Comparison of ENCODE assay signal across 8 mouse cellular contexts in genomic region chr1:62984566-62984965, GRCm38 (mm10).
DNase-seq lines count a peak whose midpoint lies in the region; ATAC-seq and TF ChIP-seq lines count a peak whose summit lies in the region.

No protein-coding gene starts in this region.

- H3K4me1 ChIP-seq in embryonic facial prominence, embryonic 14.5 days (ENCODE audit: control insufficient read depth, insufficient read depth, low read length): no peaks in the 10 kb centered on the region
- H3K4me1 ChIP-seq in liver, postnatal 0 days (ENCODE audit: insufficient read depth): 0 out of 2 replicates have a peak, but pooled peaks cover 3% of the 10 kb centered on the region
- no peaks in the 10 kb centered on the region for H3K4me1 ChIP-seq in neural tube, embryonic 13.5 days (replicated peaks)
- no peaks in the 10 kb centered on the region for H3K4me1 ChIP-seq in thymus, adult 2 months (replicated peaks; ENCODE audit: control insufficient read depth, insufficient read depth, low read length)

- TF ChIP-seq POLR2A in thymus, adult 2 months (IDR thresholded peaks at IDR 0.05; ENCODE audit: control insufficient read depth, extremely low read depth, insufficient read depth, low read length, poor library complexity): no peak

- peak; percentile 55; the same call in 1 of the 2 replicates for ATAC-seq in embryonic facial prominence, embryonic 14.5 days (ENCODE audit: low read depth)
- ATAC-seq in liver, postnatal 0 days: no peak
- ATAC-seq in neural tube, embryonic 13.5 days (ENCODE audit: low read depth): no peak

- H3K36me3 ChIP-seq in embryonic facial prominence, embryonic 14.5 days (ENCODE audit: control insufficient read depth, insufficient read depth, low read length): no peaks in the 10 kb centered on the region
- H3K36me3 ChIP-seq in liver, postnatal 0 days (replicated peaks; ENCODE audit: insufficient read depth, low read length): no peaks in the 10 kb centered on the region
- H3K36me3 ChIP-seq in neural tube, embryonic 13.5 days: no peaks in the 10 kb centered on the region
- no peaks in the 10 kb centered on the region for H3K36me3 ChIP-seq in thymus, adult 2 months (ENCODE audit: control insufficient read depth, insufficient read depth, low read length)

- H3K4me3 ChIP-seq in embryonic facial prominence, embryonic 14.5 days (ENCODE audit: low read depth, low read length): peak overlapping the region; percentile 25
- H3K4me3 ChIP-seq in liver, postnatal 0 days (ENCODE audit: low read depth, low read length): no peak overlapping the region
- no peak overlapping the region for H3K4me3 ChIP-seq in neural tube, embryonic 13.5 days
- H3K4me3 ChIP-seq in thymus, adult 2 months (ENCODE audit: control insufficient read depth, insufficient read depth, low read length): no peak overlapping the region

- peak; percentile 64 for DNase-seq in CD4-positive, CD25-positive, alpha-beta regulatory T cell, adult 2 months (ENCODE audit: low read depth, low spot score)
- peak; percentile 75 for DNase-seq in adrenal gland, postnatal 14 days
- peak; percentile 32 for DNase-seq in embryonic facial prominence, embryonic 14.5 days (ENCODE audit: low spot score)
- peak; percentile 50 to 57 for DNase-seq in heart, postnatal 36 days
- peak; percentile 43 for DNase-seq in layer of hippocampus, adult 11-12 months (ENCODE audit: low spot score)
- peak; percentile 29 for DNase-seq in liver, postnatal 0 days
- peak; percentile 51 for DNase-seq in thymus, adult 2 months

- H3K4me2 ChIP-seq in embryonic facial prominence, embryonic 14.5 days (ENCODE audit: low read depth, low read length): peak overlapping the region; percentile 50
- H3K4me2 ChIP-seq in liver, postnatal 0 days (ENCODE audit: low read depth, low read length): peak overlapping the region; percentile 55
- H3K4me2 ChIP-seq in neural tube, embryonic 13.5 days: peak overlapping the region; percentile 28; the same call in 1 of the 2 replicates

- H3K27ac ChIP-seq in embryonic facial prominence, embryonic 14.5 days (replicated peaks; ENCODE audit: low read depth, low read length): no peak overlapping the region
- H3K27ac ChIP-seq in liver, postnatal 0 days (ENCODE audit: low read depth): no peak overlapping the region
- H3K27ac ChIP-seq in neural tube, embryonic 13.5 days (replicated peaks): no peak overlapping the region
- no peak overlapping the region for H3K27ac ChIP-seq in thymus, adult 2 months (ENCODE audit: control insufficient read depth, insufficient read depth, low read length)

- peak; percentile 58 for TF ChIP-seq CTCF in liver, postnatal 0 days (IDR thresholded peaks at IDR 0.05; ENCODE audit: low read depth)
- TF ChIP-seq CTCF in thymus, adult 2 months (IDR thresholded peaks at IDR 0.05; ENCODE audit: borderline replicate concordance, control insufficient read depth, extremely low read depth, insufficient read depth, low read length, poor library complexity): peak; percentile 52; the same call in 1 of the 2 replicates

- no peak for TF ChIP-seq EP300 in liver, postnatal 0 days (IDR thresholded peaks at IDR 0.05; ENCODE audit: low read depth)

- no peaks in the 10 kb centered on the region for H3K27me3 ChIP-seq in embryonic facial prominence, embryonic 14.5 days (replicated peaks; ENCODE audit: control insufficient read depth, insufficient read depth, low read length)
- no peaks in the 10 kb centered on the region for H3K27me3 ChIP-seq in liver, postnatal 0 days (ENCODE audit: insufficient read depth, low read length)
- H3K27me3 ChIP-seq in neural tube, embryonic 13.5 days: no peaks in the 10 kb centered on the region
- H3K27me3 ChIP-seq in thymus, adult 2 months (ENCODE audit: control insufficient read depth, insufficient read depth, low read length): no peaks in the 10 kb centered on the region

- H3K9me3 ChIP-seq in embryonic facial prominence, embryonic 14.5 days (ENCODE audit: control insufficient read depth, low read length): no peaks in the 10 kb centered on the region
- no peaks in the 10 kb centered on the region for H3K9me3 ChIP-seq in liver, postnatal 0 days (ENCODE audit: low read length)
- H3K9me3 ChIP-seq in neural tube, embryonic 13.5 days: no peaks in the 10 kb centered on the region

- WGBS in embryonic facial prominence, embryonic 14.5 days: 31% methylated on average over 11 of the region's 11 CpGs
- WGBS in liver, postnatal 0 days (ENCODE audit: insufficient replicate concordance): 31% methylated on average over 11 of the region's 11 CpGs
- 41% methylated on average over 11 of the region's 11 CpGs for WGBS in neural tube, embryonic 13.5 days
- 47% methylated on average over 11 of the region's 11 CpGs for WGBS in thymus, adult 2 months

- intact Hi-C loops in heart, postnatal 36 days (cut with DNase I): no loop called here

- H3K9ac ChIP-seq in embryonic facial prominence, embryonic 14.5 days (ENCODE audit: low read depth, low read length): peak overlapping the region; percentile 45; the same call in 1 of the 2 replicates
- H3K9ac ChIP-seq in liver, postnatal 0 days (replicated peaks): no peak overlapping the region
- no peak overlapping the region for H3K9ac ChIP-seq in neural tube, embryonic 13.5 days
